Mouse (Mus musculus): Measurements from ENCODE around the gene Bdp1. TPM values are rescaled to one million over a fixed set of nuclear protein-coding genes. Genes with fewer than 3 reads are reported as not detected.

The Bdp1 gene
- polyA plus RNA-seq, 1 experiment from 2014 or later: 27.0 TPM

GRCm38 (mm10) chr13:99983320-99983719, 120.5 kb downstream of the Bdp1 start:
- Histone ChIP-seq H3K27ac (no peak overlapping the region), H3K4me2 (no peak overlapping the region), H3K4me1 (replicated peaks) (no peaks in the 10 kb centered on the region), H3K9me3 (no peaks in the 10 kb centered on the region), H3K27me3 (no peaks in the 10 kb centered on the region), H3K36me3 (peaks cover 11% of the 10 kb centered on the region), H3K4me3 (no peak overlapping the region), H3K9ac (no peak overlapping the region)
- 88% methylated on average over 1 of the region's 1 CpGs for WGBS
- no peak for ATAC-seq (ENCODE audit: low FRiP score)

GRCm38 (mm10) chr13:99979406-99979805, 124.5 kb downstream of the Bdp1 start:
- Histone ChIP-seq H3K9ac (no peak overlapping the region), H3K27ac (no peak overlapping the region), H3K36me3 (peaks cover 19% of the 10 kb centered on the region), H3K4me1 (replicated peaks) (no peaks in the 10 kb centered on the region), H3K4me2 (no peak overlapping the region), H3K27me3 (no peaks in the 10 kb centered on the region), H3K4me3 (no peak overlapping the region), H3K9me3 (no peaks in the 10 kb centered on the region)
- 60% methylated on average over 2 of the region's 2 CpGs for WGBS
- no peak for ATAC-seq (ENCODE audit: low FRiP score)

GRCm38 (mm10) chr13:99970089-99970488, 133.8 kb downstream of the Bdp1 start:
- no peaks in the 10 kb centered on the region for H3K4me1 ChIP-seq (replicated peaks)
- no peak overlapping the region for H3K4me3 ChIP-seq
- H3K27ac ChIP-seq: no peak overlapping the region
- no peak overlapping the region for H3K4me2 ChIP-seq
- no peaks in the 10 kb centered on the region for H3K9me3 ChIP-seq
- no peak overlapping the region for H3K9ac ChIP-seq
- 83% methylated on average over 4 of the region's 5 CpGs for WGBS
- no peak for ATAC-seq (ENCODE audit: low FRiP score)
- peaks cover 20% of the 10 kb centered on the region for H3K36me3 ChIP-seq
- H3K27me3 ChIP-seq: no peaks in the 10 kb centered on the region

Other genes with a start within 250 kb of the Bdp1 start
- 18.8 and 24.4 TPM in 2 replicates for gene Cartpt, start 203.0 kb downstream of the Bdp1 start, polyA plus RNA-seq (2015; fragmentation: Nextera tagmentation; extraction: Ambion mirVana)
- 32.5 and 34.2 TPM in 2 replicates for gene Mccc2, start 88.4 kb downstream of the Bdp1 start, polyA plus RNA-seq (2015; fragmentation: Nextera tagmentation; extraction: Ambion mirVana)
- gene Serf1, start 3.9 kb upstream of the Bdp1 start, polyA plus RNA-seq (2015; fragmentation: Nextera tagmentation; extraction: Ambion mirVana): 464 and 478 TPM in 2 replicates
- 47.1 and 51.6 TPM in 2 replicates for gene Smn1, start 20.8 kb upstream of the Bdp1 start, polyA plus RNA-seq (2015; fragmentation: Nextera tagmentation; extraction: Ambion mirVana)
- gene Naip2, start 98.0 kb upstream of the Bdp1 start, polyA plus RNA-seq (2015; fragmentation: Nextera tagmentation; extraction: Ambion mirVana): 0.22 and 0.26 TPM in 2 replicates
- 0.16 and 0.17 TPM in 2 replicates for gene Naip5, start 142.3 kb upstream of the Bdp1 start, polyA plus RNA-seq (2015; fragmentation: Nextera tagmentation; extraction: Ambion mirVana)
- 0.12 and 0.13 TPM in 2 replicates for gene Naip6, start 213.6 kb upstream of the Bdp1 start, polyA plus RNA-seq (2015; fragmentation: Nextera tagmentation; extraction: Ambion mirVana)